Mouse (Mus musculus): Measurements from ENCODE around the gene Slc25a14. TPM values are rescaled to one million over a fixed set of nuclear protein-coding genes. Genes with fewer than 3 reads are reported as not detected.

Gene Slc25a14
- total RNA-seq, 2 experiments from 2014 or later = 5.7 to 6.8 TPM

Small RNA genes lying within 50 kb of the gene (microRNA-seq; reads per million reads assigned to microRNA genes)
- gene Gm27828 = not detected

Other genes with a start within 250 kb of the Slc25a14 start
- gene Elf4, start 160.3 kb upstream of the Slc25a14 start, total RNA-seq (2021) = 10 to 100 TPM; 12.8 to 18.5 TPM
- 100 to 1,000 TPM; 170 to 174 TPM for gene Aifm1, start 109.8 kb upstream of the Slc25a14 start, total RNA-seq (2021)
- 10 to 100 TPM; 18.1 to 18.9 TPM for gene Rab33a, start 104.1 kb upstream of the Slc25a14 start, total RNA-seq (2021)
- 10 to 100 TPM; 12.8 to 18.1 TPM for gene Zfp280c, start 28.9 kb upstream of the Slc25a14 start, total RNA-seq (2021)
- not detected for gene Gpr119, start 51.1 kb downstream of the Slc25a14 start, total RNA-seq (2021)
- gene Rbmx2, start 71.6 kb downstream of the Slc25a14 start, total RNA-seq (2021) = 1 to 10 TPM; 4.2 to 4.5 TPM

Data from adrenal gland, postnatal 10 days (tissue).